Comparison of ENCODE assay signal across 8 mouse cellular contexts in the genomic region with DNA sequence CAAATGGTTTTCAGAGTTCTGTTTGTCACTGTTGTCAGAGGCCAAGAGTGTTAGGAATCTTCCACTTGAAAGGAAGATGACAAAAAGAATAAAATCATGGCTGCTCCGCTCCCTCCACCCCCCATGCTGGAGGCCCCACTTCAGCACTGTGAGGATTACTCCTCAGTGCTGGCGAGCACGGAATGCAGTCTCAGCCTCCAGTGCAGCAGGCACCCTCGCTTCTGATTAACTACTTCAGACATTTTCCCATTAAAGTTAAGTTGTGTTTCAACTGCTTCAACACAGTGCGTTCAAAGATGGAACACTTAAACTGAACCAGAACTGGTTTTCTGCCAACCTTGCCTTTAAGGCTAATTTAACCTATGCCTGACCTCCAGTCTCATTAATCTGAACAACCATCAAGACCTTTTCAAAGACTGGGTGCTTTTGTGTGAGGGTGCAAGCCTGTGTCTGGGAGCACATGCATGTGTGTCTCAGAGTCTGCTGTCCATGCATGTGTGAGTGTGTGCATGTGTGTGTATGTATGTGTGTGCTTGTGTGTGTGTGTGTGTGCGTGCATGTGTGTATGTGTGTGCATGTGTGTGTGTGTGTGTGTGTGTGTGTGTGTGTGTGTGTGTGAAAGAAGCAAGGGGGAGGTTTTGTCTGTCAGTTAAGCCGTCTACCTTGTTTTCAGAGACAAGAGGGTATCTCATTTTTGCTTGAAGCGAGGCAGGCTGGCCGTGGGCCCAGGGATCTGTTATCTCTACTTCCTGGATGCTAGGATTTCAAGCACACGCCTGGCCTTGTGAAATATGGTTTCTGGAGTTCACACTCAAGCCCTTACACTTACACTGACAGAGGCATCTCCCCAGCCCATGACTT. TPM values are rescaled to one million over a fixed set of nuclear protein-coding genes. Genes with fewer than 3 reads are reported as not detected.
DNase-seq lines count a peak whose midpoint lies in the region; ATAC-seq and TF ChIP-seq lines count a peak whose summit lies in the region.

No protein-coding gene starts in this region.

- H3K4me1 ChIP-seq in embryonic facial prominence, embryonic 14.5 days (ENCODE audit: control insufficient read depth, insufficient read depth, low read length), result peaks cover 51% of the 10 kb centered on the region
- peaks cover 38% of the 10 kb centered on the region for H3K4me1 ChIP-seq in lung, postnatal 0 days (ENCODE audit: insufficient read depth, low read depth, low read length)

- no peak overlapping the region for H3K9ac ChIP-seq in embryonic facial prominence, embryonic 14.5 days (ENCODE audit: low read depth, low read length)
- no peak overlapping the region for H3K9ac ChIP-seq in lung, postnatal 0 days (replicated peaks; ENCODE audit: low read depth)

- ATAC-seq in embryonic facial prominence, embryonic 14.5 days (ENCODE audit: low read depth), result peak; percentile 80; the same call in 1 of the 2 replicates
- peak; percentile 67 for ATAC-seq in lung, postnatal 0 days
- ATAC-seq in cerebellum, adult (ENCODE audit: insufficient number of reproducible peaks, low FRiP score, low TSS enrichment), result no peak

- H3K27ac ChIP-seq in embryonic facial prominence, embryonic 14.5 days (replicated peaks; ENCODE audit: low read depth, low read length), result peak overlapping the region; percentile 48; the same call in 1 of the 2 replicates
- H3K27ac ChIP-seq in lung, postnatal 0 days (ENCODE audit: low read length), result peak overlapping the region; percentile 55

- H3K4me3 ChIP-seq in embryonic facial prominence, embryonic 14.5 days (ENCODE audit: low read depth, low read length), result no peak overlapping the region
- no peak overlapping the region for H3K4me3 ChIP-seq in lung, postnatal 0 days (ENCODE audit: low read depth, low read length)

- no peaks in the 10 kb centered on the region for H3K27me3 ChIP-seq in embryonic facial prominence, embryonic 14.5 days (replicated peaks; ENCODE audit: control insufficient read depth, insufficient read depth, low read length)
- no peaks in the 10 kb centered on the region for H3K27me3 ChIP-seq in lung, postnatal 0 days (replicated peaks; ENCODE audit: insufficient read depth, low read length)

- no peak for TF ChIP-seq CTCF in lung, postnatal 0 days (IDR thresholded peaks at IDR 0.05)

- 25% methylated on average over 10 of the region's 10 CpGs for whole genome bisulfite sequencing in embryonic facial prominence, embryonic 14.5 days
- 26% methylated on average over 10 of the region's 10 CpGs for WGBS in lung, postnatal 0 days

- no peaks in the 10 kb centered on the region for H3K9me3 ChIP-seq in embryonic facial prominence, embryonic 14.5 days (ENCODE audit: control insufficient read depth, low read length)
- H3K9me3 ChIP-seq in lung, postnatal 0 days (ENCODE audit: low read length), result no peaks in the 10 kb centered on the region

- no peaks in the 10 kb centered on the region for H3K36me3 ChIP-seq in embryonic facial prominence, embryonic 14.5 days (ENCODE audit: control insufficient read depth, insufficient read depth, low read length)
- H3K36me3 ChIP-seq in lung, postnatal 0 days (ENCODE audit: insufficient read depth, low read length), result no peaks in the 10 kb centered on the region

- TF ChIP-seq EP300 in lung, postnatal 0 days (IDR thresholded peaks at IDR 0.05), result no peak

- DNase-seq in adrenal gland, postnatal 25 days, result peak; percentile 26
- DNase-seq in embryonic facial prominence, embryonic 14.5 days (ENCODE audit: low spot score), result peak; percentile 65
- DNase-seq in induced T-regulatory cell, adult 2 months (ENCODE audit: low read depth), result peak; percentile 37
- DNase-seq in lung, postnatal 0 days (ENCODE audit: low spot score), result peak; percentile 74
- no peak for DNase-seq in cerebellum, adult 9-10 months
- no peak for DNase-seq in thymus, postnatal 4 days
- DNase-seq in layer of hippocampus, postnatal 10 days (ENCODE audit: low spot score in 2 of 2), result no peak

- H3K4me2 ChIP-seq in embryonic facial prominence, embryonic 14.5 days (ENCODE audit: low read depth, low read length), result no peak overlapping the region
- H3K4me2 ChIP-seq in lung, postnatal 0 days (replicated peaks; ENCODE audit: low read depth, low read length), result no peak overlapping the region

RNA-seq across cellular contexts. Expression of gene Sh3rf1, which starts 51.2 kb away (rescaled TPM):
- total RNA-seq in adrenal gland, postnatal 25 days (2021), result 10.6 and 13.0 TPM in 2 replicates
- polyA plus RNA-seq in embryonic facial prominence, embryonic 14.5 days (2014; fragmentation: Nextera tagmentation; extraction: Ambion mirVana), result 10.5 and 11.1 TPM in 2 replicates
- 11.2 and 11.5 TPM in 2 replicates for polyA plus RNA-seq in lung, postnatal 0 days (2015; fragmentation: Nextera tagmentation; extraction: Ambion mirVana)
- 10 to 100 TPM; 76.4 to 80.2 TPM for total RNA-seq in layer of hippocampus, postnatal 10 days (2021)

Comparison
In these comparisons a context has a peak if more than half of its experiments do, and no peak if none do; other contexts are left out.
1. DNase-seq: peak in adrenal gland, postnatal 25 days (single experiment), embryonic facial prominence, embryonic 14.5 days (single experiment), induced T-regulatory cell, adult 2 months (single experiment) and lung, postnatal 0 days (single experiment); none in cerebellum, adult 9-10 months (single experiment), thymus, postnatal 4 days (single experiment) and layer of hippocampus, postnatal 10 days (0 of 2).